Mouse (Mus musculus): ENCODE measurements around the gene Noxo1.

The Noxo1 gene

DNA sequence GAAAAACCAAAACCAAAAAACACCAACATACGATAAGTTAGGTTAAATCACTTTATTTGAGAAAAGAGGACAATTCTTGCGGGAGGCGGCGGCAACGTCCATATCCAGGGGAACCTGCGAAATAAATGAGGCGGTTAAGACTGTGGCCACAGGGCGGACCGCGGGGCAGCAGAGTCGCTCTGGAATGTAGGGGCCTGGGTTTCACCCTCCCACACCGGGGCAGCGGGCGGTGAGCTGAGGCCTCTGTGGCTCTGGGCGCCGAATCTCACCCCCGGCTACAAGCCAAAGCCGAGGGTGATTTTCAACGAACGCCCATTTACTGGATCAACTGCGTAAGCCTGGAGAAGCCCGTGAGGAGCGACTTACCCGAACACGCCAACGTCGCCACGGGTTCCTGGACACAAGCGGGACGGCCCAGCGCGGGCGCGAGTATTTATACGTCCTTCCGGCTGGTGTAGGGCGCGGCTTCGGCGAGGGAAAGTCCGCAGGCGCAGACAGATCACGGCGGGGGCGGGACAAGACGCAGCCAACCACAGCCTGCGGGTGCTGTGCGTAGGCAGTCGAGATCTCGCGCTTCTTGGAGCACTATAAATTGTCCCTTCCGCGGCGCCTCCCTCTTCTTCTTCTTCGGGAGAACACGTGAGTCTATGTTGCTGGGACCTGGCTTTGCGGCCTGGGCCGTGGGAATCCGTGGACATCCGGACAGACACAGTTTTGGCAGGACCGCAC, 23.6 kb downstream of the Noxo1 start:
- peak; percentile 99 for DNase-seq (ENCODE audit: low spot score)

DNA sequence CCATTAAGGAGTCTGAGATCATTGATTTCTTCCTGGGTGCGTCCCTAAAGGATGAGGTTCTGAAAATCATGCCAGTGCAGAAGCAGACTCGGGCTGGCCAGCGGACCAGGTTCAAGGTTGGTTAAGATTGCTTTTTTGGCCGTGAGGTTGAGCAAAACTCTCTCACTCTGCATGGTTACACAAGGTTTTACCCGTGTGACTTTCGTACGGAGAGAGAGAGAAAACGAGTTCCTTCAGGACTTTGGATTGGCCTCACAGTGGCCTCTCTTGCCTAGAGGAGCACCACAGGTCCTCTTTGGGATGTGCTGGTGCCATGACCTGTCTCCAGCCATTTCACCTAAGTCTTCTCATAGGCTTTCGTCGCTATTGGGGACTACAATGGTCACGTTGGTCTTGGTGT, 24.6 kb downstream of the Noxo1 start:
- peak; percentile 50 for DNase-seq (ENCODE audit: low spot score)

DNA sequence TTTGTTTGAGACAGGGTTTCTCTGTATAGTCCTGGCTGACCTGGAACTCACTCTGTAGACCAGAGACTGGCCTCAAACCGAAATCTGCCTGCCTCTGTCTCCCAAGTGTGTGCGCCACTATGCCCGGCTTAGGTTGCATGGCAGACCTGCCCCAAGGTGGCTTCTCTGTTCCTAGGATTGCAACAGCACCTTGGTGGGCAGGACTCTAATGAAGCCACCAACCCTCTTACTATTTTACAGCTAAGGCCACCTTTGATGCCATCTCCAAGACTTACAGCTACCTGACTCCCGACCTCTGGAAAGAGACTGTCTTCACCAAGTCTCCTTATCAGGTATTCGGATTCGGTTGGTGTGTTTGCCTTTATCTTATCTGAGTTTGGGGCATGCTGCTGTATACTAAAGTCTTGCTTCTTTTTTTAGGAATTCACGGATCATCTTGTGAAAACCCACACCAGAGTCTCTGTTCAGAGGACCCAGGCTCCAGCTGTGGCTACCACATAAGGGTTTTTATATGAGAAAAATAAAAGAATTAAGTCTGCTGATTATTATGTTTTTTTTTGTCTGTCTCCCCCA, 25.4 kb downstream of the Noxo1 start:
- DNase-seq (ENCODE audit: low spot score): peak; percentile 43

DNA sequence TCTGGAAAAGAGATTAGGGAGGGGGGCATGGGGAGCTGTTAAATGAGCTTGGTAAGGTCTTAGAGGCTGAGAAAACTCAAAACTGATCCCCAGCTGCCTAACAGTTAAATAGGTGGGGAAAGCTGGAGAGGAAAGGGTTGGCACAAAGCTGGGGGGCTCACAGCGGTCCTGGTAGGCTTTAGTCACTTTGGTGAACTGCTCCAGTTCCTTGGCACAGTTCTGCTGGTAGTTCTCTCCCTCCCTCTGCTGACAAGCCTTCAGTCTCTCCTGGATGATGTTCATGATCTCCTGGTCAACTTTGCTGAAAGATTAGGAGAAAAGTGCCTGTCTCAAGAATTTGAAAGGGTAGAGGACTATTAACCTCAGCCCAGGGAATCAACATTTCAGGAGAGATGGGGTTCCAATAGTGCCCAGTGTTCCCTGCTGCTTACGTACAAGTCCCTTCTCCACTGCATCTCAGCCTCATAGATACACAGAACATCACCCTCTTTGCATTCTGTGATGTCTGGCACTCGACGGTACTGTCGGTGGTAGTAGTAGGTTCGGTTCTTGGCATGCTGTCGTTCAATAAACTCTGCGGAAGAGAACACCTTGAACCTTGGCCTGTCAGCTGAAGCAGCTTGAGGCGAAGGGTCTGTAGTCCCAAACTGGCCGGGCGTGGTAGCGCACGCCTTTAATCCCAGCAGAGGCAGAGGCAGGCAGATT, 26.3 kb downstream of the Noxo1 start:
- peak; percentile 37 for DNase-seq (ENCODE audit: low spot score)

DNA sequence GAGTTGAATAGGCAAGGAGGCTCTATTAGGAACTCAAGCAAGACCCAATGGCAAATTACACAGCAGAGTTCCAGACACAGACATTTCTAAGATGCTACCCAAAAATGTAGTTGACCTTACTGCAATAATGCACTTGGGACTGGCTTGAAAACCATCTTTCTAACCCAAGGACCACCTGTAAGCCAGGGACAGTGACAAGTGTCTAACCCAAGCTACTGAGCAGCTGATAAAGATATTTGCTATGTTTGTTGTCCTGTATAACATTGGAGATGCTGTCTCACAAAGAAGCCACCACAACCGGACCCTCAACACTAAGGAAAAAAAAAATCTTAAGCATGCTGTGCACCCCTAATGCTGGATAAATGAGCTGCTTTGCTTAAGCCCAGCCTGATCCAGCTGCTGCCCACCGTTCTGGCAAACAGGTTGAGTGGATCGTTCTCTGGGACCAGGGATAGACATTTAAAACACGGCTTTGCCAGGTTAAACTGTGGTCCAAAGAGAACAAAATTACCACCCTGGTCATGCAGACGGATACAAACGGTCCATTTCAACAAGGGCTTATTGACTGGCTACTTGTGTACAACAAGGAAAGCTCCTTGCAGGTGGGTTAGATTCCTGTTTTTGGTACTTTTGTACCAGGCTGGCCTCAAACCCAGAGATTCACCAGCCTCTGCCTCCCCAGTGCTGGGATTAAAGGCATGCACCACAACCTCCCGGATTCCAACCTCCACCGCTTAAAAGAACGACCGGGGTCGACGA, 27.3 kb downstream of the Noxo1 start:
- no peak for DNase-seq (ENCODE audit: low spot score)

DNA sequence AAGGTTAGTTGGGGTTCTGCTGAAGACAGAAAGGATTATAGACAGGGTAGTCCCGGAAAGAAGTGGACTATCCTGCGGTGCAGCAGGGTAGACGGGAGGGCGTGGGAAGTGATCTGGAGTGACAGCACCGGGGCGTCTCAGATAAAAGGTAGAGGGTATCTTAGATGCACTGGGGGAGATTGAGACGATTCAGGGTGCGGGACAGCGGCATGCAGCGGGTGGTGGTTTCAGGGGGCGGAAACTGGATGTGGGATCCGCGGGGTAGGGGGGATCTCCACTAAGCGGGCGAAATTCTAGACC, 27.8 kb downstream of the Noxo1 start:
- peak; percentile 36 for DNase-seq (ENCODE audit: low spot score)

DNA sequence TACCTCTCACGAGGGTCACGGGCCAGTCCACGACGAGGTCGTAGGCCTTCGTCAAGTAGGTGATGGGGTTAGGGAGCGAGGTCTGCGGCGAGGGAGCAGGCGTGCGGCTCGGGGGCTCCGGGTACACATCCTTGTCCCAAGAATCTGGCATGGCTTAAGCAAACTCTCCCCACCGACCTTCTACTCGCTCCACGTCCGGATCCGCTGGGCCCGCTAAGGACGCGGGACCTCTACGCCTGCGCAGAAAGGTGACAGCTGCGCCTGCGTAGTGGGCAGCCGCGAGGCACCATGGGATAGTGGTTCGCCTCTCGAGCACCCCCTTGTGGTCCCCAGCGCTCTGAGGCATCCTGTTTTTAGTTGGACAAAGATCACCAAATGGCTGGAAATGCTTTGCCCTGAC, 28.1 kb downstream of the Noxo1 start, which contains the start of gene Ndufb10:
TSS of gene Ndufb10 (minus strand) at position 295 of the 400 bp plus-strand sequence.
- DNase-seq (ENCODE audit: low spot score): peak; percentile 97

DNA sequence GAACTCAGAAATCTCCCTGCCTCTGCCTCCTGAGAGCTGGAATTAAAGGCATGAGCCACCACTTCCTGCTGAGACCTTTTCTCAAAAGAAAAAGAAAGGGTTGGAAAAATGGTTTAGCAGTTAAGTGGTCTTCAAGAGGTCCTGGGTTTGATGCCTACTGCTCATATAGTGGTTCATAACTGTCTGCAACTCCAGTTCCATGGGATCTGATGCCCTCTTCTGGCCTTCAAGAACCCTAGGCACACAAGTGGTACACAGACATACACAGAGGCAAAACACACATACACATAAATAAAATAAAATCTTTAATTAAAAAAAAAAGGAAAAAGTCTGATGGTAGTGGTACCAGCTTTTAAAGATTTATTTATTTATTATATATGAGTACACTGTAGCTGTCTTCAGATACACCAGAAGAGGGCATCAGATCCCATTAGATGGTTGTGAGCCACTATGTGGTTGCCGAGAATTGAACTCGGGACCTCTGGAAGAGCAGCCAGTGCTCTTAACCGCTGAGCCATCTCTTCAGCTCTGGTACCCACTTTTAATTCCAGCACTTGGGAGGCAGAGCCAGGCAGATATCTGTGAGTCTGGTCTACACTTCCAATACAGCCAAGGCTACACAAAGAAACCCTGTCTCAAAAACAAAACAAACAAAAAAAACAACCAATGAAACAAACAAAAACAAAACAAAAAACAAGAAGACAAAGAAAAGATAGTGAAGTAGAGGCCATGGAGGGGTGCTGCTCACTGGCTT, 29.8 kb downstream of the Noxo1 start:
- no peak for DNase-seq (ENCODE audit: low spot score)

DNA sequence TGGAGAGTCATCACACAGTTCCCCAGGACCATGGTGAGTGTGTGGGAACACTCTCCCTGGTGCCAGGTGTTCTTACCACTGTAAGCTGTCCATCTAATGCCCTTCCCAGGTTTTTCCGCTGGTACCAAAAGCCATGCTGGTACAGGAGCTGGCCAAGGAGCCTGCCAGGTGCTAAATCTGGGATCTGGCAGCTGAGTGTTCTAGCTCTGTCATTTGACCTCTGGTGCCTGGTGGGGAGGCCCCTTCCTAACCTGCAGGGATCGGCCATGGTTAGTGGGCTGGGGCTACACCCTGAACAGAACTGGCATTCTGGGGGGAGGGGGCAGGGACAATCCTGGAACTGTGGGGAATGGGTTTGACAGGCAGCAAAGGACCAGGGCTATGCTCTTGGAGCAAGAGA, 31.6 kb downstream of the Noxo1 start, which contains the start of gene Rpl3l:
TSS of gene Rpl3l (plus strand) at position 203 of the 400 bp plus-strand sequence.
- DNase-seq (ENCODE audit: low spot score): no peak

DNA sequence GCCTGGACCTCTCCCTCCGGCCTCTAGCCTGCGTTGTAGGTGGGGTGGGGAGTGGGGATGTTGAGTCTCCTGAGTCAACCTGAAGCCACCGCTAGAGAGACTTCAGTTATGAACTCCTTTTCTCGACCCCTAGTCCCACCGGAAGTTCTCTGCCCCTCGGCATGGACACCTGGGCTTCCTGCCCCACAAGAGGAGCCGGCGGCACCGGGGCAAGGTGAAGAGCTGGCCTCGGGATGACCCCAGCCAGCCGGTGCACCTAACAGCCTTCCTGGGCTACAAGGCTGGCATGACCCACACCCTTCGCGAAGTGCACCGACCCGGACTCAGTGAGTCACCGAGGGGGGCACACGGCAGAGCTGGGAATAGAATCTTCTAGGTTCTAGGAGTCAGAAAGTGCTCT, 32.1 kb downstream of the Noxo1 start:
- no peak for DNase-seq (ENCODE audit: low spot score)

DNA sequence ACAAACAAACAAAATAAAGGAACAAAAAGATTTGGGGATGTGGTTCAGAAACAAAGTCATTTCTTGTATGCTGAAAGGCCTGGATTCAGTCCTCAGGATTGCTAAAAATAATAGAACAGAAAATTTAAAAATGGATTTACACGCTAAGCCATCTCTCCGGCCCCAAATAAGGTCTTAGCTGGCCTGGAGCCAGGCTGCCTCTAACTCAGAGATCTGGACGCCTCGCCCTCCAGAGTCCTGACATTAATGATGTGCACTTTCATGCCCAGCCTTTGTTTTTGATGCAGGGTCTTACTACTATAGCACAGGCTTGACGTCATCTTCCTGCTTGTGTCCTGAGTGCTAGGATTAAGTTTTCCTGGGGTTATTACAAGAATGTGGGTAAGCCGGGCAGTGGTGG, 33.0 kb downstream of the Noxo1 start:
- DNase-seq (ENCODE audit: low spot score): peak; percentile 62

DNA sequence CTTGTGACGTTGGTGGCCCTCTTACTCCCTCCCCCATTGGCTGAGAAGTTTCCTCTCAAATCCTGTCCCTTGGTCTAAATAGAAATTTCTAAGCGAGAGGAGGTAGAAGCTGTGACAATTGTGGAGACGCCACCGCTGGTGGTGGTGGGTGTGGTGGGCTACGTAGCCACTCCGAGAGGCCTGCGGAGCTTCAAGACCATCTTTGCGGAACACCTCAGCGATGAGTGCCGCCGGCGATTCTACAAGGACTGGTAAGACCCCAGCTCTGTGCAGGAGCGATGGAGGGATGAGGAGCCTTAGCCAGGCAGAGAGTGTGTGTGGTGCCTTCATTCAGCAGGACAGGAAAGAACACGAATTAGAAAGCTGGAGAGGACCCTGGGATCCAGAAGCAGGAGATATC, 34.8 kb downstream of the Noxo1 start:
- no peak for DNase-seq (ENCODE audit: low spot score)

DNA sequence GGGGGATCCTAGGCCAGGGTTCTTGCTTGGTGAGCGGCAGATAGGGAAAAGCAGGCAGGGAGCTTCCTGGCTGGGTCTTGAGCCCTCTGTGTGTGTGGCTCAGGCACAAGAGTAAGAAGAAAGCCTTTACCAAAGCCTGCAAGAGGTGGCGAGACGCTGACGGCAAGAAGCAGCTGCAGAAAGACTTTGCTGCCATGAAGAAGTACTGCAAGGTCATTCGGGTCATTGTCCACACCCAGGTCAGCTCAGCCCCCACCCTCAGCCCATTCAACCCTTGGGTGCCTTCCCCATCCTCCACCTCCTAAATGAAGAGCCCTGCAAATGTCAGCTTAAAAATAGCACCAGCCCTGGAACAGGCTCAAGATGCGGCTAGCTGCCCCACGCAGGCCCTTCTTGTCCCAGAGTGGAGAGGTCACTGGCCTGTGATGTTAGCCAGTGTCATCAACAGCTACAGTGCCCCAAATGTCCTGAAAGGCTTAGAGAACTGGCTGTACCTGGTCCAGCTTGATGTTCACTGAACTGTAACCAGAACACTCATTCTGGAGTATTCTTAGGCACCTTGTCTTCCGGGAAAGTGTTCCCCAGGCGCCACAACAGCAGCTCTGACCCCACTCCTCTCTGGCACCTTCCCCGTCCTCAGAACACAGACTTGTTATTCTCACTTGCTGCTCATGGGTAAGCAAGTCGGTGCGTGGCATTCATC, 36.4 kb downstream of the Noxo1 start:
- no peak for DNase-seq (ENCODE audit: low spot score)

DNA sequence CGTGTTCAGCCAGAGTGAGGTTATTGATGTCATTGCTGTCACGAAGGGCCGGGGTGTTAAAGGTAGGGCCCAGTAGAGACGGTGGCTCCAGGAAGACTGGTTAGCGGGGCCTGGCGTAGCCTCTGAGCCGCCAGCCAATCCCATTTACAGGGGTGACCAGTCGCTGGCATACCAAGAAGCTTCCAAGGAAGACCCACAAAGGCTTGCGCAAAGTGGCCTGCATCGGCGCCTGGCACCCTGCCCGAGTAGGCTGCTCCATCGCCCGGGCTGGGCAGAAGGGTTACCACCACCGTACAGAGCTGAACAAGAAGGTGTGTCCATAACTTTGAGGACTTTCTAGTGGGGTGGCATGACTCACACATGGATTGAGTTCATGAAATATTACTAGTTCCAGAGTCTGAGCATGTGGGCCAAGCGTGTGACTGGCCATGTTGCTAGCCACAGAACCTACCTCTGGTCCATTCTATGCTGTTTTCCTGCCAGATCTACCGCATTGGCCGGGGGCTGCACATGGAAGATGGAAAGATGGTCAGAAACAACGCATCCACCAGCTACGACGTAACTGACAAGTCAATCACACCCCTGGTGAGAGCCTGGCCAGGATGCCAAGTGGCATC, 37.5 kb downstream of the Noxo1 start:
- DNase-seq (ENCODE audit: low spot score): no peak

DNA sequence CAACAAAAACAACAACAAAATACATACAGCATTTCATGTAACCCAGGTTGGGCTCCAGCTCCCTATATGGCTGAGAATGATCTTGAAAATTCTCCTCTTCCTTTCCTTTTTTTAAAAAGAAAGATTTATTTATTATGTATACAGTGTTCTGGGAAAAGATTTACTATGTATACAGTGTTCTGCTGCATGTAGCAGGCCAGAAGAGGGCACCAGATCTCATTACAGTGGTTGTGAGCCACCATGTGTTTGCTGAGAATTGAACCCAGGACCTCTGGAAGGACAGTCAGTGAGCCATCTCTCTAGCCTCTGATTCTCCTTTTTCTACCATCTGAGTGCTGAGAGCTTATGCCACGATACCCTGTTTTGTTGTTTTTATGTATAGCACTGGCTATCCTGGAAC, 38.5 kb downstream of the Noxo1 start:
- DNase-seq (ENCODE audit: low spot score): no peak

DNA sequence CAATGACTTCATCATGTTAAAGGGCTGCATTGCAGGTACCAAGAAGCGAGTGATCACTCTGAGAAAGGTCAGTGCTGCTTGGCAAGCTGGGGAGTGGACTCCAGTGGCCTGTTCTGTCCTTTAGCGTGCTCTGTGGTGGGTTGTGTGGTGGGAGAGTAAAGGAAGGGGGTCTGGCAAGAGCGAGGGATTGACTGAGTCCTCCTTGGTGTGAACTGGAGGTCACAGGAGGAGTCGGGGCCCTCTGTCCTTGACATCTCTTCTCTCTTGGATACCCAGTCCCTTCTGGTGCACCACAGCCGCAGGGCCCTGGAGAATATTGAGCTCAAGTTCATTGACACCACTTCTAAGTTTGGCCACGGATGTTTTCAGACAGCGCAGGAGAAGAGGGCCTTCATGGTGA, 39.4 kb downstream of the Noxo1 start:
- no peak for DNase-seq (ENCODE audit: low spot score)

DNA sequence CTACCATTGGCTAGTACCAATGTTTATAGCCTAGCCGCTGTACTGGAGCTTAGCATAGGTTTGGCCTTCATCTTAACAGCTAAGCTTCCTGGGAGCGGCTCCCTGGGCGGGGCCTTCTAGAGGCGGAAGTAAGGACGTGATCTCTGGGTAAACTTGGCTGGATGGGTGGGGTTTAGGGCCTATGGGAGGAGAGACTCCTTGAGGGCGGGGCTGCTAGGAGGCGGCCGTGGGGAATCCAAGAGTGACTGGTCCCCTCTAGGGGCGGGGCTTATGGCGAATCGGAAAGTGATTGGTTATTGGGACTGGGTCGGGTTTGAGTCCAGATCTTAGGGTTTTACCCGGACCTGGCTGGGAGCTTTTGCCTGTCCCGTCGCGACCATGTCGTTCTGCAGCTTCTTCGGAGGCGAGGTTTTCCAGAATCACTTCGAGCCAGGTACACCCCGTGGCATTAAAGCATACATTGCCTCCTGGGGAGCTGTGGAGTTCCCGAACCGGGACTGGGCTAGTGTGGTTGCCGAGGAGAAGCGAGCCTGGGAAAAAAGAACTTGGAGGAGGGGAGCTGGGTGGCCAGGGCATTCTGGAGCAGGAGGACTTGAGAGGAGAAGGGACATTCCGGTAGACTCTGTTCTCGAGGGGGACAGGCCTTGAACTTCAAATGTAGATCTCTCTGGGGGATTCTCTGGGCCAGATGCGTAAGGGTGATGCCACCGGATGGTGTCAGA, 40.5 kb downstream of the Noxo1 start, which contains the start of gene Msrb1:
TSS of gene Msrb1 (plus strand) at position 313 of the 722 bp plus-strand sequence.
- peak; percentile 83 for DNase-seq (ENCODE audit: low spot score)

DNA sequence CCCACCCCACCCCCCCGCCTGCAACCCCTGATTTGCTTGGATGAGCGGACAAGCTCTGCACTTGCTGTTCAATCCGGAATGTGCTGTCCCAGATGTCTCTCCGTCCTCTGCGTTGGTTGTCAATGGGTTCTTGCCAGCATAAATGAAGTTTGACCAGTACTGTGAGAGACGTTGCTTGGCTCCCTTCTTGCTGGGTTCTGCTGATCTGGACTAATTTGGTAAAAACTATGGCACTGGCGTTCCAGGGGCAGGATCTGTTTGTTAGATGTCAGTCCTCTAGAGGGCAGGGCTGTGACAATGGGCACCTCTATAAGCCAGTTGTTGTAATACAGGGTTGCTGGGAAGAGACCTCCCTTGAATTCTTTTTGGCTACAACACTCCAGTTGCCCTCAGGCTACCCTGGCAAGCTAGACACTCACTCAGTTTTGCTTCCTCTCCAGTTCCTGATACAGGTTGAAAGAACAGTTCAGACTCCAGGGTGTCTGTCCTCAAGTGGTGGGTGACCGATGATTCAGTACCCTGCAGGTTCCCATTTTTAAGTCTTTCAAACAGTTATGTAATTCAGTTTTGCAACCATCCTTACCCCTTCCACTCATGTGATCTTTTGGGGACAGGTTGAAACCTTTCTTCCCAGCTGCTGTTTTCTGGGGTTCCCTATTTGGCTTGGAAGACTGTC, 41.2 kb downstream of the Noxo1 start:
- DNase-seq (ENCODE audit: low spot score): no peak

DNA sequence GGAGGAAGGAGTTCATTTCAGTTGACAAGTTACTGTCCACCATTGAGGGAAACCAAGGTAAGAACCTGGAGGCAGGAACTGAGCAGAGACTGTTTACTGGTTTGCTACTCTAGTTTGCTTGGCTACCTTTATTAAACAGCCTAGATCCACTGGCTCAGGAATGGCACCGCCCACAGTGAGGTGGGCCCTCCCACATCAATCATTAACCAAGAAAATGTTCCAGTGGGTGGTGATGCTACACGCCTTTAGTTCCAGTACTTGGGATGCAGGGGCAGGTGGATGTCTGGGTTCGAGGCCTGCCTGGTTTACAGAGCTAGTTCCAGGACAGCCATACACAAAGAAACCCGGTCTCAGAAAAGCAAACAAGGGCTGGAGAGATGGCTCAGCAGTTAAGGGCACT, 42.2 kb downstream of the Noxo1 start:
- no peak for DNase-seq (ENCODE audit: low spot score)

DNA sequence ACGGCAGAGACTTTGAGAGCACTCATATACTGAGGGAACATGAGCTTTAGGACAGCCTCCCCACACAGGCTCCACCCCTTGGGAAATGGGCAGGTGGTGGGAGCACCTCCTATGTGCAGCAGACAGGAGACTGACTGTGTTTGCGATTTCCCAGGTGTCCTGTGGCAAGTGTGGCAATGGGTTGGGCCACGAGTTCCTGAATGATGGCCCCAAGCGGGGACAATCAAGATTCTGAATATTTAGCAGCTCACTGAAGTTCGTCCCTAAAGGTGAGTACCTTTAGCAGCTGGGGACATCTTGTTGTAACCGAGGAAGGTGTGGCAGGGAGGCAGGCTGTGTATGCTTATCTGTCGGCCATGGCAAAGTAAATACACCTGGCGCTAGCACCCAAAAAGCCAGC, 43.9 kb downstream of the Noxo1 start:
- DNase-seq (ENCODE audit: low spot score): no peak

Measured in MN1 (cell line).